Mouse (Mus musculus) stomach, postnatal 0 days (tissue): ENCODE data around the gene Unc119b.

Experiments used
- CTCF ChIP-seq: IDR thresholded peaks from 2 replicates; pipeline ENCODE4 v1.5.1; 2016; ENCODE audit warnings: antibody characterized with exemption, low read depth, mild to moderate bottlenecking, moderate library complexity
- EP300 ChIP-seq: optimal IDR thresholded peaks from 2 replicates; pipeline ENCODE3; 2016; ENCODE audit warnings: antibody characterized with exemption

- TF ChIP-seq CTCF (no peak), EP300 (no peak)
These were observed 35.4 kb upstream of the Unc119b start for GRCm38 (mm10) chr5:115170150-115170549.
